Mouse (Mus musculus) hindlimb bud, embryonic 11.5 days (tissue): Measurements from ENCODE around the gene Etl4.
"Not testable (repeated sequence)": the region's sequence is repeated elsewhere in the genome, so short reads cannot be mapped to it uniquely, and the experiment has no call there.

ENCODE experiments used
- DNase-seq: peaks from one replicate; pipeline ENCODE4 v3.0.0-alpha.2; 2012; ENCODE audit warnings: low read depth, low spot score; ENCODE audit errors: extremely low spot score

Etl4 gene

DNA sequence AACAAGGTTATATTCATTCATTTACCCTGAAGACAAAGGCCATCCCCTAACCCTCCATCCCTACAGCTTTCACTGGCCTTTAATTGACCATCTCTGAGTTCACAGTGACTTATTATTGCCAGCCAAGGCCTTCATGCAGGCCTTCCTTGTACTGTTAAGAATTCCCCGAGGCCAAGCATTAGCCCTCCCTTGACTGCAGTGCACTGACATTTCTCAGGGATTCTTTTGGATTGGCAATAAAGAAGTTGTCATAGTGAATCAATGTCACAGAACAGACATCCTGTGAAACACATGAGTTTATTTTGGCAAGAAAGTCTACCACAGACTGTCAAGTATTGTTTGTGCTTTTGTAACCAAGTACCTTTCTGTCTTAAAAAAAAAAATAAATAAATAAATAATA lies 257.5 kb downstream of the Etl4 start:
- DNase-seq, result no peak

DNA sequence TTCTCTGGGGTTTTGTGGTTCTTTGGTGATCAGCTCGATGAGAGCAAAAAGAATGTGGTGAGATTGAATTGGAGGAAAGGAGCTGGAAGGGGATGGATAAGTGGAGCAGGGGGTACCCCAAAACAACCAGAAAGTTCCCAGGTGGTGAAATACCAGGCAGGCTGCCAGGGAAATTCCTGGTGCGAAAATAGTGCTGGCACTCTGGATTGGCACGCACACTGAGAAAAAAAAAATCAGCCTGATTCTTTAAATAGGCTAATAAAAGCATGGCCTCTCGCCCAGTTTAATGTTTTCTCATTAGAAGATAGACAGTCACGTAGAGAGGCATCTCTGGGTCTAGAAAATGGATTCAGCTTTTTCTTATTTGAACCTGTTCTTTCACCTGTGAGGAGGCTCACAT lies 258.0 kb downstream of the Etl4 start:
- no peak for DNase-seq

DNA sequence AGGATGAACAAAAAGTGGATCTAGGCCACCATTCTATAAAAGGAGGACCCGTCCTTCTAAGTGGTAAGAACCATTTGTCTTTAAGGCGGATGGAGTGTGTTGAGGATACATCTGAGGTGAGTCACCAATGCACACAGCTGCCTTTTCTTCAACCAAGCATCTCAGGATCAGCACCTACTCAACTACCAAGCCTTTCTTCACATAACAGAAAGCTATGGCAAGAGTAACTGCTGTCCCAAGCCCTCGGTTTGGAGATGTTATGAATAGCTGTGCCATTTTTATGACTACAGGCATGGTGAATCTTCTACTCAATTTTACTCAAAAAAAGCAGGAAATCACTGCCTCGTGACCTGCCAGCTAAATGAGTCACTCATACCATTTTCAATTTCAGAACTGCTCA lies 258.6 kb downstream of the Etl4 start:
- DNase-seq, result no peak

DNA sequence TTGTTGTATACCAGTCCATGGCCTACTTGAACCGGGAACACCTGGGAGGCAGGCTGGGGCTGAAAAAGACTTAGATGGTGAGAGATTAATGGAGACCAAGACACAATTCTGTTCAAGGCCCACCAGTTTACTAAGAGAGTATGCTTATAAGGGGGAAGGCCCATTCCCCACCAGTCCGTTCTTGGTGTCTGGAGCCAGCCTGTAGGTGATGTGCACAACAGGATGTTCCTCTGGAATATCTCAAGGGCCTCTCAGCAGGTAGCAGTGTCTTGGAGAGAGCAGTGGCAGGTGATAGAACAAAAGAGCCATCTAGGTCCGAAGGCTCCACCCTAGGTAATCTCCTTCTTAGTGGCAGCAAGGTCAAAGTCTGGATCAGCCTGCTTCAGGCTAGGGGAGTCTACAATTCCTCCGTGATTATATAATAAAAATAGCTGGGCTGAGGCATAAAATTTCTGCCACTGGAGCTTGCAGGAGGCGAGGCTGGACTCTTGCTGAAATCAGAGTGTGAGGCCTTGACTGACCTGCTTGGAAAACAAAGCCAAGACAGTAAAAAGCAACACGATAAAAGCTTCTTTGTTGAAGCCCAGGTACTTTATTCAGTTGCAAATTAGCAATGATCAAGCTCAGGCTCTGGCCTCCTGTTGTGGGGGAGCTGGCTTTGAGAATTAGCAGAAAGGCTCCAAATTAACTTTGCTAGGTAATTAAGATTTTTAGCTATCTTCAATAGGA lies 267.0 kb downstream of the Etl4 start:
- not testable (repeated sequence) for DNase-seq

- DNase-seq, result not testable (repeated sequence)
These were observed 267.7 kb downstream of the Etl4 start for GRCm38 (mm10) chr2:20177236-20177635.

DNA sequence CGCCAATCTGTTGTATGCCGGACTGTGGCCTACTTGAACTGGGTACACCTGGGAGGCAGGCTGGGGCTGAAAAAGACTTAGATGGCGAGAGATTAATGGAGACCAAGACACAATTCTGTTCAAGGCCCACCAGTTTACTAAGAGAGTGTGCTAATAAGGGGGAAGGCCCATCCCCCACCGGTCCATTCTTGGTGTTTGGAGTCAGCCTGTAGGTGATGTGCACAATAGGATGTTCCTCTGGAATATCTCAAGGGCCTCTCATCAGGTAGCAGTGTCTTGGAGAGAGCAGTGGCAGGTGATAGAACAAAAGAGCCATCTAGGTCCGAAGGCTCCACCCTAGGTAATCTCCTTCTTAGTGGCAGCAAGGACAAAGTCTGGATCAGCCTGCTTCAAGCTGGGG lies 271.0 kb downstream of the Etl4 start:
- DNase-seq, result not testable (repeated sequence)

DNA sequence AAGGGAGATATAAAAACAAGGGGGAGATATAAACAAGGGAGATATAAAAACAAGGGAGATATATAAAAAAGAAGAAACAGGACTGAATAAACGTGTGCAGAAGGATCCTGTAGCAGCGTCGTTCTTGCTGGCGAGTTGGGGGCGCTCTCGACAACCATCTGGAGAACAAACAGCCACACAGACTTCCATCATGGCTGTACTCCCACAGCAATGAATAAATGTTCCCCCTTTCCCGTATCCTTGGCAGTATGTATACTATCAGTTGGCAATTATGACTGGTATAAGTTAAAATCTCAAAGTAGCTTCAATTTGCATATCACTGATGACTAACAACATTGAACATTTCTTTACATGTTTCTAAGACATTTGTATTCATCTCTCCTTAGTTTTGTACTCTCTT lies 277.6 kb downstream of the Etl4 start:
- not testable (repeated sequence) for DNase-seq

- no peak for DNase-seq
These were observed 293.4 kb downstream of the Etl4 start for GRCm38 (mm10) chr2:20203011-20203410.

DNA sequence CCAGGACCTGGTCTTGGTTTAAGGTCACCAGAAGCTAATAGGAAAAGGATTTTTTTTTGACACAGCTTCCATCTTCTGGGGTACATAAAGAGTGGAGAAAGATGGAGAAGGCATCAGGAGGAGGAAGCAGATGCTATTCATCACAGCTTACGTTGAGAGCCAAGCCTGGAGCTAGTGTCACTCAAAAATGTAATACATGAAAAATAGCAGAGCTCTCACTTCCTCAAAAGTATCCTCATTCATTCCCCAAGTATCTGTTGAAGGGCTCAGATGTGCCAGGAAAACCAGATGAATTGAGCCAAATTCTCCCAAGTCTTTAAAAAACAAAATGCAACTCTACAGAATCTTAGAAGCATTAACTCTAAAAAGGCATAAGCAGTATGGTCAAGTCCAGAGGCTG lies 297.1 kb downstream of the Etl4 start:
- no peak for DNase-seq

- DNase-seq, result no peak
These were observed 299.2 kb downstream of the Etl4 start for GRCm38 (mm10) chr2:20208683-20209194.

GRCm38 (mm10) chr2:20209359-20209758 lies 299.8 kb downstream of the Etl4 start:
- DNase-seq, result no peak

DNA sequence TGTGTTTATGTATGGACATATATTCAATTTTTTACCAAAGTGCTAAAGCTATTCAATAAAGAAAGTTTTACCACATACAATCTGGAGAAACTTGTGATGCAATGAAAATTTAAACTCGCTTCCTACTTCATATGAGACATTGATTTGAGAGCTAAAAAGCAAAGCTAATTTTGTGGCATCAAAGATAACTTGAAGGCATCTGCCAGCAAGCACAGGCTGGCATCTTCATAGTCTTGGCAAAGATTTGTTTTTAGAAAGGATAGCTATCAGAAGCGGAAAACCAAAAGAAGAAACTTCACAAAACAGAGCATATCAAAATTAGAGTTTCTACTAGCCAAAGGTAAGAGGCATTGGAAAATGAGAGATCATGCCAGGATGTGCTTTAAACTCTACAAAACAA lies 306.7 kb downstream of the Etl4 start:
- DNase-seq, result no peak

DNA sequence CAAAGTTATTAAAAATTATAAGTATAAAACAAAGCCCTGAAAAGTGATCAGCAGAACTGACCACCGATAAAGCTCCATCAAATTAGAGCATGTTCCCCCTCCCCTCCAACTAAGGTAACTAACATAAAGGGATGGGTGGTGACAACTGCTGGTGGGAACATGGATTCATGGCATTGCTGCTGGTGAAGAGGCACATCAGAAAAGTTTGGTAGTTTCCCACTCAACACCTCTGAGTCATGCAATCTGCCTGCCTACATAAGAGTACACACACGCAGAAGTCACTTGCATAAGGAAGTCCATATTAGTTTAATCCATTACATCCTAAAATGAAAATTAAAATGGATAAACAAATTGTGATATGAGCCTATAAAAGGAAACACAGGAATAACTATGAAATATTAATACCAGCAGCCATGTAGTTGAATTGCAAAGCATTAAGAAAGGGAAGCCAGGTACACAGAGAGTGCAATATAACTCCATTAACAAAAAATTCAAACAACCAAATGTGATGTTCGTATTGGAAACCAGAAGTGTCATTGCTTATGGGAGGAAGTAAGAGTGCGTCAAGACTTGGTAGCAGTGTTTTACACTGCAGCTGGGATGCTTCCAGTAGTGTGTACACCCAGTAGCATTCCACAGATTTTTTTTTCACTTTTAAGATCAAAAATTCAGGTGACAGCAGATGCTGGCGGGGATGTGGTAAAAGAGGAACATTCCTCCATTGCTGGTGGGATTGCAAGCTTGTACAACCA lies 307.3 kb downstream of the Etl4 start:
- DNase-seq, result no peak

DNA sequence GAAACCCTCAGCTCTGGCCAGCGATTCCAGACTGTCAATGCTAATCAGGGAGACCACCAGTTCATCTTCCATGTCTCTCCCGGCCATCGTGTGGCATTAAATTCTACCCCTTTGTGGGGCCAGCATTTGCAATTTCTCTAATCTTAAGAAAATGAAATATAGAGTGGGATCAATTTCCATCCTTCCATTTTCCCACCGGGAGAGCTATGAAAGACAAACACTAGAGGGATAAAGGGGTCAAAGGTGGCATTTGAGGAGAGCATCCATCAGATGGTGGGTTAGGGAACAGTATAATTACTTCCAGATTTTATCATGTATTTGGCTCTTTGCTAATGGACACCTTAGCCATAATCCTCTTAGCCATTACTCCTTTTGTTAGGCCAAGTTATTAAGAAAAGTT lies 321.8 kb downstream of the Etl4 start:
- no peak for DNase-seq

- no peak for DNase-seq
These were observed 338.6 kb downstream of the Etl4 start for GRCm38 (mm10) chr2:20248043-20248664.

DNA sequence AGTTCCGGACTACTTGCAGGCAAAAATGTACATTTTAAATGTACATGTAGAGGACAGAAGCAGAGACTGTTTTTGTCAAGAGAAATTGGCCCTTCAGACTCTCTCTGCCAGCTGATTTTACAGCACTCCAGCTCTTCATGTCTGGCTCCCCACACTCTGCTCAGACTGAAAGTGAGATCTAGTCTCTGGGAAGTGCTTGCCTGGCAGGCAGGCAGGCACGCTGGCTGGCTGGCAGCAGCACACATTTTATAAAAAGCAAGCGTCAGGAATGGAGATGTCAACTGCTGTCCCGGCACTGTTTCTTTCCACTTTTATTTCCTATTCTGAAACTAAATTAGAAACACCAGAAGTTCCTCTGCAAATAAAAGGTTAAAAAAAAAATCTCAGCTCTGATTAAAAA lies 339.8 kb downstream of the Etl4 start:
- DNase-seq, result no peak

DNA sequence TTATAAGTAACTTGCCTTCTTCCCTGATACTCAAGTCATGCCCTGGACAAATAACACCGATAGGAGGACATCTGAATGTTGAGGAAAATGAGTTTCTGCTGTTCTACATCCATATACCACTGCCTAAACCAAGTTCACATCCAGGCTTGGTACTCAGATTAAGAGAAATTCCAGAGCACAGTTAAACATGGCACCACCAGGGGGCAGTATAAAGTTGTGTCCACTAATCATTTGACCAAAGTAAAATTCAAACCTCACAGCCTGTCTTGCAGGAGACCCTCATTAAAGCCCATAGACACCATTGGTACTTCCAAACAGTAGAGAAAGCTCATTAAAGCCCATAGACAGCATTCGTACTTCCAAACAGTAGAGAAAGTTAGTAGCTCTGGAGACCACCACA lies 366.5 kb downstream of the Etl4 start:
- peak; percentile 60 for DNase-seq

DNA sequence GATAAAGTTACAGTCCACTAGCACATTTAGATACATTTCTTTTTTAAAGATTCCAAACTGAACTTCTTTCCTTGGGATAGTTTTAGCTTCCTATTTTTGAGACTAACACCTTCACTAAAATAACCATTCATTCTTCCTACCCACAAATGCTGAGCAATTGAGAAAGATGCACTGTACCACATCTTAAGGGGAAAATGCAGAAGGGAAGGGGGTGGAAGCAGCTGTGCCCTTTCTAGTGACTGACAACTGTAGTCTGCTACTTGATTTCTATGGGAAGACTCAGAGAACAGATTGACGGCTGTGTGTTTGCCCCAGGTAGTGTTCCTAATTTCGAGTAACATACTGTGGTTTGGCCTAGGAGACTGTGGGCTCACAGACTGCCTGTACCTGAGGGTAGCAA lies 372.3 kb downstream of the Etl4 start:
- no peak for DNase-seq

DNA sequence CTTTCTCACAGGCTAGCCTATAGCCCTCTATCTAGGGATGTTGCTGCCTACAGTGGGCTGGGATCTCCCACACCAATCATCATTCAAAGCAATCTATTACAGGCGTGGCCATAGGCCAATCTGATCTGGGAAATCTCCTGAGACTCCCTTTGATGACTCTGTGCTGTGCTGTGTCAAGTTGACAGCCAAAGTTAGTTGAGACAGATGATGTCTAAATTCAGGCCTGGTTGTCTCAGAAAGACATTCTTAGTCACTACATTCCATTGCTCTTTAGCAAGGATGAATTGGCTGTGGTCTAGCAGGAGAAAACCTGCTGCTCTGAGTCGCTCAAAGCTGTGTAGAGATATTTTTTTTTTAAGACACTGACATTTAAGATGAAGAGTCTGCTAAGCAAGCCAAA lies 374.8 kb downstream of the Etl4 start:
- DNase-seq, result no peak

DNA sequence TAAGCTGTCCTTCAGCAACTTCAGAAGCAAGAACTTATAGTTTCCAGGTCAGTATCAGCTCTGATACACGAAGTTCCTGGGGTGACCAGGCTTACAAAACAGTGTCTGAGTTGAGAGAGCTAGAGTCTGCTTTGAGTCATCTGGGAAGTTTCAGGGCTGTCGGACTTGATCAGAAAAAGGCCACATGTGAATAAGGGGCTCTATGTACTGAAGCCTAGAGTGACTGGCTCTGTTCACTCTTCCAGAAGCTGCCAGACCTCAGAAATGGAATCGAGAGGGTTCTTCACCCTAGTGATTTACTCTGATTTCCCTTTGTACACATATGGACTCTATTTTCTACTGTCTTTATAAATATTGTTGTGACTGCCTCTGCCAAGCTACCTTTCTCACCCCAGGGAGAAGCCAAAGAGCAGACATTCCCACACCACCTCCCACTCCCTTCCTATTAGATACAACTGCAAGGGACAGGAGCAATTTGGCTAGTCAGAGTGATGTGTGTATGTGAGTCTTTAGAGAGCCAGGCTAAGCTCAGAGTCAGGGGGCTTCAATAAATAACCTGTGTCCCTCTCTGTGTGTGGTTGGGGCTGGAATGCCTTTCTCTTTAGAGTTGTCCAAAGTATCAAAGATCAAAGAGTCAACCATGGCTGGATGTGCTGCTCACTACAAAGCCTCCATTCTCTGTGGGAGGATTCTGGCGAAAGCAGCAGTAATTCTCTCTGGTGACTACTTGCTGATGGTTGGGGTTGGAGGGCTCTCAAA lies 381.6 kb downstream of the Etl4 start:
- no peak for DNase-seq

- no peak for DNase-seq
These were observed 382.1 kb downstream of the Etl4 start for GRCm38 (mm10) chr2:20291741-20292110.
